Mouse (Mus musculus): ENCODE results near the gene Pafah1b2.

DNA sequence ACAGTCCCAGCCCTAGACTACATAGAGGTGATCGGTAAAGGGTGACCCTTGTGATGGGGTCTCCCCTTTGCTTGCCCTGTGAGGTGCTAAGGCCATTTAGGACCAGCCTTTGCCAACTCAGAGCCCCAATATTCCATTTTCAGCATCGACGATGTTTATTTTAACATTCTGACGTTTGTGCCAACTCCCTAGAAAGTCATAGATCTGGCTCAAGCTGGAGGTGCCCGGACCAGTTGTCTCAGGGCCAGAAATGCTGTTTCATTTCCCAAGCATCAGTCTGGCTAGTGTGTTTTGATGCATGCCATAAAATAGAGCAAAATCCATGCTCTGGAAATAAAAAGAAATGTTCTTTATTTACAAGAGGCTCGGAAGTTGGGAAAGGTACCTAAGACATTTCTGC, 5.8 kb upstream of the Pafah1b2 start:
- TF ChIP-seq POLR2A (IDR thresholded peaks at IDR 0.05; ENCODE audit: low read depth, low read length) (no peak), CTCF (IDR thresholded peaks at IDR 0.05; ENCODE audit: extremely low read depth, insufficient read length, insufficient replicate concordance, low read depth, low read length) (no peak)
